Mouse (Mus musculus): ENCODE results near the gene Alg12. TPM values are rescaled to one million over a fixed set of nuclear protein-coding genes. Genes with fewer than 3 reads are reported as not detected.

The Alg12 gene
- 4.6 and 7.1 TPM in 2 replicates for total RNA-seq (2017)

GRCm38 (mm10) chr15:88819026-88819905 is at the start of gene Alg12, which contains the start of gene Creld2:
Alg12 (minus strand) TSS chr15:88819318.
Creld2 (plus strand) TSS chr15:88819646.
- peak; percentile 96 to 97 for ATAC-seq (replicated peaks in 1 of 2; ENCODE audit: insufficient read depth in 1 of 2, low FRiP score in 2 of 2, low TSS enrichment in 1 of 2, low read depth in 1 of 2, poor library complexity in 2 of 2, severe bottlenecking in 2 of 2)

- ATAC-seq (replicated peaks in 1 of 2; ENCODE audit: insufficient read depth in 1 of 2, low FRiP score in 2 of 2, low TSS enrichment in 1 of 2, low read depth in 1 of 2, poor library complexity in 2 of 2, severe bottlenecking in 2 of 2): no peak
Measured at GRCm38 (mm10) chr15:88868024-88868742, 49.1 kb upstream of the Alg12 start.

DNA sequence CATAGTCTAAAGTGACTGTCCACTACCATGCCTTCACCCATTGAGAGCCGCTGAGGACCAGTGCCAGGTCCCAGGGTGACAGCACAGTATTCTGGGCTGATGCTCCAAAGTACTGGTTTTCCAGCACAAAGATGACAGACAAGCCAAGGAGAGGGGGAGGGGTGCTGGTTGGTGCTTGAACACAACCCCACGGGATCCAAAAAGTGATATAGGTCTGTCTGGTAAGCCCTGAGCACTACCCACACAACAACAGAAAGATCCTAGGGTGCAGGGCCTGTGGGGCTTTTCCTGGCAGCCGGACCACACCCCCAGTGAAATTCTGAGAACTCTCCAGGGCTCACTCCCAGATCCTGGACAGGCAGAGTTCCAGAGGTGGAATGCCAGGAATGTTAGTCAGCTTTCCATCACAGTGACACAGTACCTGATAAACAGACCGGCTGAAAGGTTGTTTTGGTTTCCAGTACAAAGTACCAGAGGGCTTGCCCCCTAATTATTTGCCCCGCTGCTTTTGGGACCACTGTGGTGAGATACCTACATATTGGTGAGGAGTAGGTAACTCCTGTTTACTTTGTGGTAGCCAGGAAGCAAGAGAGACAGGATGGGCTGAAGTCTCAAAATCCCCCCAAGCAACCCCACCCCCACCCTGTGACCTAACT is 48.4 kb upstream of the Alg12 start:
- ATAC-seq (replicated peaks in 1 of 2; ENCODE audit: insufficient read depth in 1 of 2, low FRiP score in 2 of 2, low TSS enrichment in 1 of 2, low read depth in 1 of 2, poor library complexity in 2 of 2, severe bottlenecking in 2 of 2): no peak

DNA sequence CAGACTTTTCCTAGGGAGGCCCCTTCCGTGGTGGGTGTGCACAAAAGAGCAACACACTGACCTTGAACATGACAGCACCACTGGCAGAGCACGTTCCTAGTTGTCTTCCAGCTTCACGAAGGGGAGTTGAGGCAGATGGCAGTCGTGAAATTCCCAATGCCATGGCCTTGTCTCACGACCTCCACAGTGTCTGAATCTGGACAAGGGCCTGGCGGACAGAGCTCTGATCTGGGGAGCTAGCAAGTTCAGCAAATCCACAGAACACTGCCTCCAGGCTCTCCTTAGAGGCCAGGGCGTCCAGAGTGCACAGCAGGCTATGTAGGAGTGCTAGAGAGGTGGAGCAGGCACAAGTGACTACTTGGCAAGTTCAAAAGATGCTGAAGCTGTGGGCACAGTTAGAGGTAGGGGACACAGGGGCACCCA is 47.8 kb upstream of the Alg12 start:
- ATAC-seq (replicated peaks in 1 of 2; ENCODE audit: insufficient read depth in 1 of 2, low FRiP score in 2 of 2, low TSS enrichment in 1 of 2, low read depth in 1 of 2, poor library complexity in 2 of 2, severe bottlenecking in 2 of 2): no peak

- no peak for ATAC-seq (replicated peaks in 1 of 2; ENCODE audit: insufficient read depth in 1 of 2, low FRiP score in 2 of 2, low TSS enrichment in 1 of 2, low read depth in 1 of 2, poor library complexity in 2 of 2, severe bottlenecking in 2 of 2)
Measured at GRCm38 (mm10) chr15:88865888-88866695, 47.0 kb upstream of the Alg12 start.

DNA sequence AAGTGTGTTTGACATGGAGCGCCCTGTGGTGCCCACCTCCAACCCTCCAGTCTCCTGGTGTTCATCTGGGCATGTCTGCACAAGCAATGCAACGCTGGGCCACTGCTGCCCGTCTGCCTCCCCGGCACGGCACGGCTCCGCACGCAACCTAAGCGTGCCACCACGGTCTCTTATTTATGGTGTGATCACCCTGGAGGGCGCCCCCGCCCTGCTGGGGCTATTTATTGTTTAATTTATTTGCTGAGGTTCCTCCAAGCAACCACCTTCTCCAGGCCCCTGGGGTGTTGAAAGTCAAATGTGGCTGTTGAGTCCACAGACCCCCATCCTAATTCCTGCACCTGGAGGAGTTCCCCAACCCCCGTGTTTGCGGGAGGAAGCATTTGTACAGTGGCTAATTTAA is 45.9 kb upstream of the Alg12 start:
- ATAC-seq (replicated peaks in 1 of 2; ENCODE audit: insufficient read depth in 1 of 2, low FRiP score in 2 of 2, low TSS enrichment in 1 of 2, low read depth in 1 of 2, poor library complexity in 2 of 2, severe bottlenecking in 2 of 2): no peak

GRCm38 (mm10) chr15:88864270-88865030 is 45.3 kb upstream of the Alg12 start:
- ATAC-seq (replicated peaks in 1 of 2; ENCODE audit: insufficient read depth in 1 of 2, low FRiP score in 2 of 2, low TSS enrichment in 1 of 2, low read depth in 1 of 2, poor library complexity in 2 of 2, severe bottlenecking in 2 of 2): no peak

GRCm38 (mm10) chr15:88863695-88864231 is 44.6 kb upstream of the Alg12 start:
- peak; percentile 64 to 77 for ATAC-seq (replicated peaks in 1 of 2; ENCODE audit: insufficient read depth in 1 of 2, low FRiP score in 2 of 2, low TSS enrichment in 1 of 2, low read depth in 1 of 2, poor library complexity in 2 of 2, severe bottlenecking in 2 of 2)

GRCm38 (mm10) chr15:88862881-88863694 is 44.0 kb upstream of the Alg12 start:
- ATAC-seq (replicated peaks in 1 of 2; ENCODE audit: insufficient read depth in 1 of 2, low FRiP score in 2 of 2, low TSS enrichment in 1 of 2, low read depth in 1 of 2, poor library complexity in 2 of 2, severe bottlenecking in 2 of 2): no peak

- peak; percentile 76 to 84 for ATAC-seq (replicated peaks in 1 of 2; ENCODE audit: insufficient read depth in 1 of 2, low FRiP score in 2 of 2, low TSS enrichment in 1 of 2, low read depth in 1 of 2, poor library complexity in 2 of 2, severe bottlenecking in 2 of 2)
Measured at GRCm38 (mm10) chr15:88861772-88862622, 42.9 kb upstream of the Alg12 start, which contains the start of gene Pim3. Pim3 (plus strand) TSS chr15:88862186.

DNA sequence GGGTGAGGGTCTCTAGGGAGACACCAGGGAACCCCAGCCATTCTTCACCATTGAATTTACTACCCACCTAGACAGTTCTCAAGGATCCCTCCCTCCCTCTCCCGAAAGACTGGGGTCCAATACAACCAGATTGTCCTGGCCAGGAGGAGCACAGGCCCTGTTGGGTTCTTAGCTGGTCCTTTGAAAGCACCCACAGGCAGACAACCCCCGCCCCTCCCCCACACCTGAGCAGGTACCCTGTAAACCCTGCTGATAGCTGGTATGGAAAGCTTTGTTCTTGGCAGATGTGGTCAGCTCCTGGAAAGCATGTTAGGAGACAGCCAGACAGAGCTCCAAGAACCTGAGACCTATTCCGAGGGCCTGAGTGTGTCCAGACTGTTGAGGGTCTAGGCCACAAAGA is 41.7 kb upstream of the Alg12 start:
- ATAC-seq (replicated peaks in 1 of 2; ENCODE audit: insufficient read depth in 1 of 2, low FRiP score in 2 of 2, low TSS enrichment in 1 of 2, low read depth in 1 of 2, poor library complexity in 2 of 2, severe bottlenecking in 2 of 2): no peak

- no peak for ATAC-seq (replicated peaks in 1 of 2; ENCODE audit: insufficient read depth in 1 of 2, low FRiP score in 2 of 2, low TSS enrichment in 1 of 2, low read depth in 1 of 2, poor library complexity in 2 of 2, severe bottlenecking in 2 of 2)
Measured at GRCm38 (mm10) chr15:88859206-88859970, 40.3 kb upstream of the Alg12 start.

- ATAC-seq (replicated peaks in 1 of 2; ENCODE audit: insufficient read depth in 1 of 2, low FRiP score in 2 of 2, low TSS enrichment in 1 of 2, low read depth in 1 of 2, poor library complexity in 2 of 2, severe bottlenecking in 2 of 2): no peak
Measured at GRCm38 (mm10) chr15:88858707-88859106, 39.6 kb upstream of the Alg12 start.

- ATAC-seq (replicated peaks in 1 of 2; ENCODE audit: insufficient read depth in 1 of 2, low FRiP score in 2 of 2, low TSS enrichment in 1 of 2, low read depth in 1 of 2, poor library complexity in 2 of 2, severe bottlenecking in 2 of 2): no peak
Measured at GRCm38 (mm10) chr15:88858141-88858541, 39.0 kb upstream of the Alg12 start.

Data from hematopoietic stem cell, adult 5-6 weeks (primary cell).